ENCODE assay signal across 8 mouse cellular contexts in genomic region chr14:60688509-60689205, GRCm38 (mm10). TPM values are rescaled to one million over a fixed set of nuclear protein-coding genes. Genes with fewer than 3 reads are reported as not detected.
DNase-seq lines count a peak whose midpoint lies in the region; ATAC-seq and TF ChIP-seq lines count a peak whose summit lies in the region.

No protein-coding gene starts in this region.

- DNase-seq in 3T3-L1 (ENCODE audit: low read depth, low spot score) (peak; percentile 32), NIH3T3 (ENCODE audit: low read depth) (peak; percentile 36)
- DNase-seq in embryo, embryonic 11 days, result peak; percentile 85
- peak; percentile 61 to 66 for DNase-seq in heart, adult 9 months (ENCODE audit: low spot score in 2 of 2)
- DNase-seq in kidney, postnatal 0 days (ENCODE audit: low spot score), result peak; percentile 85
- peak; percentile 23 to 33 (median 30) for DNase-seq in liver, embryonic 14.5 days (ENCODE audit: low read depth in 3 of 3, low spot score in 3 of 3)
- DNase-seq in neural tube, embryonic 10.5 days (ENCODE audit: extremely low spot score, low spot score), result peak; percentile 56
- DNase-seq in testis, postnatal 10 days (ENCODE audit: low spot score), result peak; percentile 75

- 36% methylated on average over 7 of the region's 7 CpGs for WGBS in kidney, postnatal 0 days
- WGBS in liver, embryonic 14.5 days (ENCODE audit: insufficient replicate concordance), result 32% methylated on average over 7 of the region's 7 CpGs

- TF ChIP-seq CTCF in kidney, postnatal 0 days (IDR thresholded peaks at IDR 0.05; ENCODE audit: low read depth), result peak; percentile 86
- peak; percentile 84 for TF ChIP-seq CTCF in liver, embryonic 14.5 days (IDR thresholded peaks at IDR 0.05; ENCODE audit: low read depth)

- ATAC-seq in kidney, postnatal 0 days (replicated peaks; ENCODE audit: low FRiP score, low read depth), result peak; percentile 55
- ATAC-seq in liver, embryonic 14.5 days (ENCODE audit: insufficient read depth), result peak; percentile 50; the same call in 1 of the 2 replicates

- peaks cover 12% of the 10 kb centered on the region; the same call in 1 of the 2 replicates for H3K36me3 ChIP-seq in kidney, postnatal 0 days (ENCODE audit: insufficient read depth, low read length)
- peaks cover 4% of the 10 kb centered on the region; the same call in 1 of the 2 replicates for H3K36me3 ChIP-seq in liver, embryonic 14.5 days (replicated peaks; ENCODE audit: control insufficient read depth, insufficient read depth, low read depth)

- H3K9ac ChIP-seq in kidney, postnatal 0 days (ENCODE audit: low read depth, low read length), result no peak overlapping the region
- H3K9ac ChIP-seq in liver, embryonic 14.5 days (replicated peaks), result no peak overlapping the region

- no peak overlapping the region for H3K27ac ChIP-seq in kidney, postnatal 0 days
- no peak overlapping the region for H3K27ac ChIP-seq in liver, embryonic 14.5 days

- H3K4me3 ChIP-seq in kidney, postnatal 0 days (replicated peaks; ENCODE audit: low read depth, low read length), result no peak overlapping the region
- H3K4me3 ChIP-seq in liver, embryonic 14.5 days (ENCODE audit: insufficient read depth in 1 of 2, low read depth in 2 of 2, low read length in 2 of 2), result no peak overlapping the region

- no peaks in the 10 kb centered on the region for H3K9me3 ChIP-seq in kidney, postnatal 0 days (replicated peaks; ENCODE audit: low read length)
- H3K9me3 ChIP-seq in liver, embryonic 14.5 days (ENCODE audit: control insufficient read depth, low read length), result no peaks in the 10 kb centered on the region

- no peak for TF ChIP-seq EP300 in liver, embryonic 14.5 days (IDR thresholded peaks at IDR 0.05; ENCODE audit: low read depth)

- no peak overlapping the region for H3K4me2 ChIP-seq in kidney, postnatal 0 days (ENCODE audit: low read length)
- no peak overlapping the region for H3K4me2 ChIP-seq in liver, embryonic 14.5 days (ENCODE audit: low read depth)

- 0 out of 2 replicates have a peak, but pooled peaks cover 12% of the 10 kb centered on the region for H3K4me1 ChIP-seq in kidney, postnatal 0 days (replicated peaks; ENCODE audit: insufficient read depth, low read length)
- peaks cover 0 to 4% of the 10 kb centered on the region in 2 experiments; a peak in 2 of 4 replicates for H3K4me1 ChIP-seq in liver, embryonic 14.5 days (replicated peaks; ENCODE audit: control insufficient read depth in 2 of 2, insufficient read depth in 2 of 2, low read length in 1 of 2)

- no peaks in the 10 kb centered on the region for H3K27me3 ChIP-seq in kidney, postnatal 0 days (ENCODE audit: insufficient read depth, low read length)
- no peaks in the 10 kb centered on the region for H3K27me3 ChIP-seq in liver, embryonic 14.5 days (ENCODE audit: control insufficient read depth, insufficient read depth, low read length)

RNA-seq across cellular contexts. Expression of gene Spata13, which starts 54.9 kb away (rescaled TPM):
- 47.4 and 49.9 TPM in 2 replicates for polyA plus RNA-seq in kidney, postnatal 0 days (2015; fragmentation: Nextera tagmentation; extraction: Ambion mirVana)
- polyA plus RNA-seq in liver, embryonic 14.5 days (2012; rRNA removed), result 5.5 and 6.1 TPM in 2 replicates
- polyA plus RNA-seq in liver, embryonic 14.5 days (2014; fragmentation: Nextera tagmentation; extraction: Ambion mirVana), result 13.5 and 14.1 TPM in 2 replicates

Comparison
In these comparisons a context has a peak if more than half of its experiments do, and no peak if none do; other contexts are left out.
1. DNase-seq: peak in every context shown above with its lines; median percentile 85 in embryo, embryonic 11 days; 85 in kidney, postnatal 0 days; 75 in testis, postnatal 10 days; 64 in heart, adult 9 months; 56 in neural tube, embryonic 10.5 days; 36 in NIH3T3; 32 in 3T3-L1; 30 in liver, embryonic 14.5 days.